Mouse (Mus musculus): ENCODE results near the gene Dnajc4. TPM values are rescaled to one million over a fixed set of nuclear protein-coding genes. Genes with fewer than 3 reads are reported as not detected.

Gene Dnajc4
- polyA plus RNA-seq (2015; fragmentation: Nextera tagmentation; extraction: Ambion mirVana): 22.5 and 24.1 TPM in 2 replicates

- peak within 1 kb of the TSS; percentile 59 for H3K9ac ChIP-seq
- ATAC-seq (replicated peaks; ENCODE audit: low FRiP score): peak; percentile 93
- WGBS: 2% methylated on average over 37 of the region's 37 CpGs
- peak within 1 kb of the TSS; percentile 81 for H3K4me2 ChIP-seq
- peaks cover 59% of the 10 kb centered on the region for H3K4me1 ChIP-seq
- peak within 1 kb of the TSS; percentile 74 for H3K27ac ChIP-seq
- H3K4me3 ChIP-seq (replicated peaks): peak within 1 kb of the TSS; percentile 62
- no peaks in the 10 kb centered on the region for H3K9me3 ChIP-seq (replicated peaks)
- H3K27me3 ChIP-seq: no peaks in the 10 kb centered on the region
- H3K36me3 ChIP-seq: peaks cover 3% of the 10 kb centered on the region; the same call in 1 of the 2 replicates
These were observed at the start of gene Dnajc4 for GRCm38 (mm10) chr19:6992011-6992858. Dnajc4 (minus strand) TSS chr19:6992572.

- peak overlapping the region; percentile 61; the same call in 1 of the 2 replicates for H3K4me2 ChIP-seq
- WGBS: 94% methylated on average over 2 of the region's 2 CpGs
- H3K27ac ChIP-seq: peak overlapping the region; percentile 86; the same call in 1 of the 2 replicates
- peak overlapping the region; percentile 45 for H3K4me3 ChIP-seq (replicated peaks)
- peaks cover 10% of the 10 kb centered on the region; the same call in 1 of the 2 replicates for H3K36me3 ChIP-seq
- H3K9me3 ChIP-seq (replicated peaks): no peaks in the 10 kb centered on the region
- H3K27me3 ChIP-seq: no peaks in the 10 kb centered on the region
- peaks cover 27% of the 10 kb centered on the region for H3K4me1 ChIP-seq
- H3K9ac ChIP-seq: no peak overlapping the region
- no peak for ATAC-seq (replicated peaks; ENCODE audit: low FRiP score)
These were observed 48.8 kb upstream of the Dnajc4 start for GRCm38 (mm10) chr19:7041171-7041570.

GRCm38 (mm10) chr19:7040637-7041130, 48.3 kb upstream of the Dnajc4 start:
- no peaks in the 10 kb centered on the region for H3K9me3 ChIP-seq (replicated peaks)
- H3K36me3 ChIP-seq: peaks cover 10% of the 10 kb centered on the region; the same call in 1 of the 2 replicates
- H3K4me3 ChIP-seq (replicated peaks): peak overlapping the region; percentile 45
- H3K4me1 ChIP-seq: peaks cover 27% of the 10 kb centered on the region
- peak overlapping the region; percentile 86 for H3K27ac ChIP-seq
- no peaks in the 10 kb centered on the region for H3K27me3 ChIP-seq
- ATAC-seq (replicated peaks; ENCODE audit: low FRiP score): no peak
- H3K4me2 ChIP-seq: peak overlapping the region; percentile 61
- H3K9ac ChIP-seq: peak overlapping the region; percentile 45
- 25% methylated on average over 13 of the region's 13 CpGs for WGBS

GRCm38 (mm10) chr19:7039841-7040636, 47.7 kb upstream of the Dnajc4 start, which contains the start of gene Stip1:
Stip1 (minus strand) TSS chr19:7039967.
- Histone ChIP-seq H3K4me2 (peak within 1 kb of the TSS; percentile 74), H3K36me3 (peaks cover 17% of the 10 kb centered on the region)
- peak; percentile 99 for ATAC-seq (replicated peaks; ENCODE audit: low FRiP score)

GRCm38 (mm10) chr19:7039088-7039720, 46.8 kb upstream of the Dnajc4 start:
- peaks cover 27% of the 10 kb centered on the region for H3K4me1 ChIP-seq
- peak overlapping the region; percentile 93 for H3K9ac ChIP-seq
- no peaks in the 10 kb centered on the region for H3K27me3 ChIP-seq
- 1% methylated on average over 35 of the region's 35 CpGs for WGBS
- peak overlapping the region; percentile 90 for H3K4me3 ChIP-seq (replicated peaks)
- peak overlapping the region; percentile 92 for H3K27ac ChIP-seq
- peaks cover 25% of the 10 kb centered on the region for H3K36me3 ChIP-seq
- ATAC-seq (replicated peaks; ENCODE audit: low FRiP score): peak; percentile 19
- H3K4me2 ChIP-seq: peak overlapping the region; percentile 74
- H3K9me3 ChIP-seq (replicated peaks): no peaks in the 10 kb centered on the region

More at GRCm38 (mm10) chr19:7039841-7040636, 47.7 kb upstream of the Dnajc4 start, which contains the start of gene Stip1:
- Histone ChIP-seq H3K9ac (peak within 1 kb of the TSS; percentile 93), H3K4me1 (peaks cover 27% of the 10 kb centered on the region), H3K27me3 (no peaks in the 10 kb centered on the region), H3K27ac (peak within 1 kb of the TSS; percentile 92), H3K4me3 (replicated peaks) (peak within 1 kb of the TSS; percentile 90), H3K9me3 (replicated peaks) (no peaks in the 10 kb centered on the region)
- under 1% methylated on average over 49 of the region's 49 CpGs for WGBS

GRCm38 (mm10) chr19:7034006-7034405, 41.6 kb upstream of the Dnajc4 start:
- H3K27me3 ChIP-seq: no peaks in the 10 kb centered on the region
- 90% methylated on average over 5 of the region's 5 CpGs for WGBS

GRCm38 (mm10) chr19:7029531-7029930, 37.2 kb upstream of the Dnajc4 start:
- 94% methylated on average over 5 of the region's 5 CpGs for WGBS
- H3K9ac ChIP-seq: no peak overlapping the region
- H3K4me3 ChIP-seq (replicated peaks): no peak overlapping the region
- H3K27ac ChIP-seq: no peak overlapping the region
- no peak for ATAC-seq (replicated peaks; ENCODE audit: low FRiP score)
- no peaks in the 10 kb centered on the region for H3K27me3 ChIP-seq
- H3K9me3 ChIP-seq (replicated peaks): no peaks in the 10 kb centered on the region
- no peak overlapping the region for H3K4me2 ChIP-seq
- H3K4me1 ChIP-seq: no peaks in the 10 kb centered on the region
- peaks cover 99% of the 10 kb centered on the region for H3K36me3 ChIP-seq

More at GRCm38 (mm10) chr19:7034006-7034405, 41.6 kb upstream of the Dnajc4 start:
- Histone ChIP-seq H3K36me3 (peaks cover 76% of the 10 kb centered on the region), H3K4me1 (peaks cover 19% of the 10 kb centered on the region), H3K9ac (no peak overlapping the region), H3K4me2 (no peak overlapping the region), H3K9me3 (replicated peaks) (no peaks in the 10 kb centered on the region), H3K27ac (no peak overlapping the region), H3K4me3 (replicated peaks) (no peak overlapping the region)
- no peak for ATAC-seq (replicated peaks; ENCODE audit: low FRiP score)

- Histone ChIP-seq H3K4me1 (no peaks in the 10 kb centered on the region), H3K36me3 (peaks cover 79% of the 10 kb centered on the region), H3K9me3 (replicated peaks) (no peaks in the 10 kb centered on the region), H3K4me3 (replicated peaks) (no peak overlapping the region), H3K4me2 (no peak overlapping the region), H3K27me3 (no peaks in the 10 kb centered on the region), H3K27ac (no peak overlapping the region), H3K9ac (no peak overlapping the region)
- 49% methylated on average over 3 of the region's 3 CpGs for WGBS
- peak; percentile 60; the same call in 1 of the 2 replicates for ATAC-seq (replicated peaks; ENCODE audit: low FRiP score)
These were observed 27.9 kb upstream of the Dnajc4 start for GRCm38 (mm10) chr19:7020224-7020641.

GRCm38 (mm10) chr19:7019191-7019590, 26.8 kb upstream of the Dnajc4 start, which contains the start of gene Fermt3:
Fermt3 (minus strand) TSS chr19:7019469.
- Histone ChIP-seq H3K36me3 (peaks cover 68% of the 10 kb centered on the region), H3K4me2 (no peak within 1 kb of the TSS), H3K9ac (no peak within 1 kb of the TSS), H3K9me3 (replicated peaks) (no peaks in the 10 kb centered on the region), H3K4me1 (no peaks in the 10 kb centered on the region), H3K4me3 (replicated peaks) (no peak within 1 kb of the TSS), H3K27ac (peak within 1 kb of the TSS; percentile 13; the same call in 1 of the 2 replicates), H3K27me3 (no peaks in the 10 kb centered on the region)
- 78% methylated on average over 5 of the region's 5 CpGs for WGBS
- no peak for ATAC-seq (replicated peaks; ENCODE audit: low FRiP score)

- no peak for ATAC-seq (replicated peaks; ENCODE audit: low FRiP score)
- Histone ChIP-seq H3K4me2 (no peak overlapping the region), H3K4me3 (replicated peaks) (no peak overlapping the region), H3K9ac (no peak overlapping the region), H3K36me3 (peaks cover 62% of the 10 kb centered on the region), H3K27ac (peak overlapping the region; percentile 1; the same call in 1 of the 2 replicates), H3K4me1 (no peaks in the 10 kb centered on the region), H3K27me3 (no peaks in the 10 kb centered on the region), H3K9me3 (replicated peaks) (no peaks in the 10 kb centered on the region)
- WGBS: 80% methylated on average over 11 of the region's 11 CpGs
These were observed 26.2 kb upstream of the Dnajc4 start for GRCm38 (mm10) chr19:7018546-7018945.
